Mouse (Mus musculus) bone marrow macrophage, adult 2 months (primary cell): ENCODE data around the gene Eln.

Source experiments
- CTCF ChIP-seq: IDR thresholded peaks from 2 replicates; pipeline ENCODE4 v1.5.1; 2012; ENCODE audit warnings: low read depth, mild to moderate bottlenecking, low read length, moderate library complexity
- POLR2A ChIP-seq: IDR thresholded peaks from 2 replicates; pipeline ENCODE4 v1.6.1; 2012; ENCODE audit warnings: mild to moderate bottlenecking, low read depth, low read length, borderline replicate concordance

DNA sequence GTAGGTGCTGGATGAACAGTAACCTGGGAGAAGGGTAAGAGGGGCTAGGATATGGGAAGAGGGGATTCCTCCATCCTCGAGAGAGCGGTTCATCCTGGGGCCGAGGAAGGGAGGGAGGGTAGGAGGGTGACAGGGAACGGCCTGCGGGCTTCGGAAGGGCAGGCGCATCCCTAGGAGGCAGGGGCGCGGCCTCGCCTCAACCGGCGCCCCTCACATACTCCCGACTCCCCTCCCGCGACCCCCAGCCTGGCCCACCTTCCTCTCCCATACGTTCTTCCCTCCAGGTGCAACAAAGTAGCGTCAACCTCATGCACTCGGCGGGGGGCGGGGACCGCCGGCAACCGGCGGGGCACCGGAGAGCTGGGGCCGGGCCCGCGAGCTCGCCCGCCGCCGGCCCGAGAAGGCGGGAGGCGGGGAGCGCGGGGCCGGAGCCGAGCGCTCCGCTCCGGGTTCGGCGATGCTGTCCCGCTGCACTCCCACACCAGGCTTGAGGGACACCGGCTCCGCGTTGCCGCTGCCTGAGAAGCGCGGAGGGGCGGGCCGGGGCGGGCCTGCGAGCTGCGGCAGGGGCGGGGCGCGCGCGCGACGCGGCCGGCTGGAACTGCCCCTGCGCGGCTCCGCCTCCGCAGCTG is 58.9 kb downstream of the Eln start, which contains the start of gene Limk1:
- TF ChIP-seq CTCF, result no peak
- no peak for TF ChIP-seq POLR2A
